Mouse (Mus musculus) heart, adult 2 months (tissue): ENCODE measurements around the gene Trpv3. TPM values are rescaled to one million over a fixed set of nuclear protein-coding genes. Genes with fewer than 3 reads are reported as not detected.

ENCODE experiments used
- DNase-seq, 2 experiments: peaks; one replicate each; pipeline ENCODE4 v3.0.0; 2021
- H3K27ac ChIP-seq: fragments of 200-600 bp; 2 replicates; pipeline ENCODE4 v1.8.1; 2022
- H3K27me3 ChIP-seq: fragments of 200-500 bp; 2 replicates; pipeline ENCODE4 v1.6.1; 2012; ENCODE audit warnings: mild to moderate bottlenecking, low read length, inconsistent platforms, mixed read lengths; ENCODE audit not compliant: control insufficient read depth, insufficient read depth
- H3K36me3 ChIP-seq: fragments of 200-500 bp; 2 replicates; pipeline ENCODE4 v1.6.1; 2012; ENCODE audit warnings: low read length, inconsistent platforms; ENCODE audit not compliant: control insufficient read depth, insufficient read depth
- H3K4me1 ChIP-seq: fragments of 200-500 bp; 2 replicates; pipeline ENCODE4 v1.6.1; 2011; ENCODE audit warnings: low read length; ENCODE audit not compliant: control insufficient read depth, insufficient read depth
- H3K4me3 ChIP-seq: fragments of 200-600 bp; 2 replicates; pipeline ENCODE4 v1.8.1; 2022
- H3K79me2 ChIP-seq: fragments of 200-500 bp; replicated peaks from 2 replicates; pipeline ENCODE4 v1.6.1; 2012; ENCODE audit warnings: mild to moderate bottlenecking, inconsistent platforms, low read length, moderate library complexity, mixed read lengths; ENCODE audit not compliant: control insufficient read depth, insufficient read depth
- H3K9ac ChIP-seq: fragments of 200-500 bp; 2 replicates; pipeline ENCODE4 v1.6.1; 2012; ENCODE audit warnings: low read depth, mild to moderate bottlenecking, control low read depth, inconsistent platforms, low read length, mixed read lengths
- CTCF ChIP-seq: fragments of 200-600 bp; IDR thresholded peaks from 2 replicates; pipeline ENCODE4 v1.8.1; 2022; ENCODE audit warnings: antibody characterized with exemption, mild to moderate bottlenecking, moderate library complexity
- EP300 ChIP-seq: fragments of 200-500 bp; IDR thresholded peaks from 2 replicates; pipeline ENCODE4 v1.6.1; 2011; ENCODE audit warnings: low read depth, low read length, control low read depth; ENCODE audit not compliant: insufficient read depth
- POLR2A ChIP-seq: fragments of 200-500 bp; IDR thresholded peaks from 2 replicates; pipeline ENCODE4 v1.6.1; 2011; ENCODE audit warnings: mild to moderate bottlenecking, low read depth, low read length, control low read depth; ENCODE audit not compliant: insufficient read depth
- WGBS: fragments of 180-500 bp; shearing (Covaris S2); methylation state at CpG from one replicate; pipeline ENCODE4 v1.1.7; 2018; 5-methylcytosine and 5-hydroxymethylcytosine counted together
- intact Hi-C: fragments of 180-260 bp; cut with DNase I; formaldehyde crosslinking; loops from one replicate; pipeline ENCODE4 v1.15.1; 2025
- polyA plus RNA-seq: library from polyadenylated mRNA; depleted of rRNA; stranded (reverse); fragments of >200 nt; gene quantifications from 2 replicates; pipeline ENCODE4 v1.2.3, GENCODE M21; 2012; rRNA removed
- total RNA-seq, 2 experiments: library from RNA; stranded (reverse); gene quantifications; 2 replicates each; pipeline ENCODE4 v1.2.3; 2021

The Trpv3 gene
- total and polyA plus RNA-seq, 3 experiments, result 0.03 to 0.05 (median 0.04) TPM

- DNase-seq, result peak in 1 of 2 experiments; percentile 17
- 52% methylated on average over 12 of the region's 12 CpGs for WGBS
- intact Hi-C loops, result no loop called here
- Histone ChIP-seq H3K27me3 (no peaks in the 10 kb centered on the region), H3K9ac (0 out of 2 replicates have a peak overlapping the region, but pooled peaks have one; percentile 12), H3K79me2 (no peaks in the 10 kb centered on the region), H3K4me1 (peaks cover 1% of the 10 kb centered on the region), H3K27ac (0 out of 2 replicates have a peak overlapping the region, but pooled peaks have one; percentile 24), H3K36me3 (no peaks in the 10 kb centered on the region), H3K4me3 (no peak overlapping the region)
- TF ChIP-seq EP300, result no peak
- no peak for TF ChIP-seq CTCF
- TF ChIP-seq POLR2A, result no peak
These were observed 59.3 kb downstream of the Trpv3 start for GRCm38 (mm10) chr11:73326485-73326886.

- H3K79me2 ChIP-seq, result no peaks in the 10 kb centered on the region
- DNase-seq, result no peak
- no peaks in the 10 kb centered on the region for H3K27me3 ChIP-seq
- 48% methylated on average over 4 of the region's 4 CpGs for WGBS
- no peak overlapping the region for H3K27ac ChIP-seq
- peaks cover 1% of the 10 kb centered on the region for H3K4me1 ChIP-seq
- intact Hi-C loops, result no loop called here
- no peak overlapping the region for H3K4me3 ChIP-seq
- H3K9ac ChIP-seq, result no peak overlapping the region
- no peak for TF ChIP-seq EP300
- H3K36me3 ChIP-seq, result no peaks in the 10 kb centered on the region
These were observed 60.2 kb downstream of the Trpv3 start for GRCm38 (mm10) chr11:73327361-73327760.

GRCm38 (mm10) chr11:73329442-73329841, 62.3 kb downstream of the Trpv3 start, which contains the start of the genes Aspa, Gm49340 and Spata22:
TSS of gene Aspa (minus strand) at chr11:73329596.
TSS of gene Gm49340 (plus strand) at chr11:73329741.
TSS of gene Spata22 (plus strand) at chr11:73329741.
- H3K27me3 ChIP-seq, result no peaks in the 10 kb centered on the region
- H3K79me2 ChIP-seq, result no peaks in the 10 kb centered on the region
- peaks cover 1% of the 10 kb centered on the region for H3K4me1 ChIP-seq
- 77% methylated on average over 27 of the region's 27 CpGs for WGBS
- intact Hi-C loops, result no loop called here
- no peak within 1 kb of the TSS for H3K9ac ChIP-seq
- H3K27ac ChIP-seq, result no peak within 1 kb of the TSS
- no peaks in the 10 kb centered on the region for H3K36me3 ChIP-seq
- DNase-seq, result no peak
- no peak for TF ChIP-seq POLR2A
- TF ChIP-seq CTCF, result no peak
- no peak for TF ChIP-seq EP300
- no peak within 1 kb of the TSS for H3K4me3 ChIP-seq

- no peaks in the 10 kb centered on the region for H3K79me2 ChIP-seq
- H3K27me3 ChIP-seq, result no peaks in the 10 kb centered on the region
- no peaks in the 10 kb centered on the region for H3K36me3 ChIP-seq
- WGBS, result 64% methylated on average over 2 of the region's 2 CpGs
- H3K4me1 ChIP-seq, result no peaks in the 10 kb centered on the region
- DNase-seq, result no peak
- no peak overlapping the region for H3K9ac ChIP-seq
- H3K27ac ChIP-seq, result no peak overlapping the region
- H3K4me3 ChIP-seq, result no peak overlapping the region
- intact Hi-C loops, result no loop called here
- TF ChIP-seq POLR2A, result no peak
- no peak for TF ChIP-seq EP300
- no peak for TF ChIP-seq CTCF
These were observed 66.2 kb downstream of the Trpv3 start for GRCm38 (mm10) chr11:73333357-73333756.

- TF ChIP-seq CTCF (no peak), EP300 (no peak), POLR2A (no peak)
- no peak overlapping the region for H3K9ac ChIP-seq
- 65% methylated on average over 4 of the region's 4 CpGs for WGBS
- H3K4me1 ChIP-seq, result no peaks in the 10 kb centered on the region
- intact Hi-C loops, result no loop called here
- DNase-seq, result no peak
- no peak overlapping the region for H3K27ac ChIP-seq
- no peaks in the 10 kb centered on the region for H3K36me3 ChIP-seq
- no peaks in the 10 kb centered on the region for H3K27me3 ChIP-seq
- no peaks in the 10 kb centered on the region for H3K79me2 ChIP-seq
- no peak overlapping the region for H3K4me3 ChIP-seq
These were observed 69.7 kb downstream of the Trpv3 start for GRCm38 (mm10) chr11:73336919-73337318.

Other genes with a start within 250 kb of the Trpv3 start
- gene Camkk1, start 248.4 kb upstream of the Trpv3 start, total RNA-seq, result 1 to 10 TPM in 1 of 2 experiments, under 1 TPM in 1; 0.63 to 1.2 TPM
- 1.7 and 1.8 TPM in 2 replicates for gene Camkk1, start 248.4 kb upstream of the Trpv3 start, polyA plus RNA-seq
- gene Ncbp3, start 219.6 kb upstream of the Trpv3 start, total RNA-seq, result 1 to 10 TPM; 5.6 to 5.7 TPM
- 2.0 and 4.2 TPM in 2 replicates for gene Ncbp3, start 219.6 kb upstream of the Trpv3 start, polyA plus RNA-seq
- gene Itgae, start 176.8 kb upstream of the Trpv3 start, total RNA-seq, result under 1 TPM; 0.14 to 0.16 TPM
- 0.37 and 0.38 TPM in 2 replicates for gene Itgae, start 176.8 kb upstream of the Trpv3 start, polyA plus RNA-seq
- under 1 TPM; 0.16 TPM for gene Haspin, start 129.1 kb upstream of the Trpv3 start, total RNA-seq
- 0.15 and 0.23 TPM in 2 replicates for gene Haspin, start 129.1 kb upstream of the Trpv3 start, polyA plus RNA-seq
- gene P2rx5, start 107.0 kb upstream of the Trpv3 start, total RNA-seq, result 10 to 100 TPM; 13.1 to 14.6 TPM
- 11.3 and 19.5 TPM in 2 replicates for gene P2rx5, start 107.0 kb upstream of the Trpv3 start, polyA plus RNA-seq
- gene Emc6, start 90.4 kb upstream of the Trpv3 start, total RNA-seq, result 10 to 100 TPM; 80.5 to 98.5 TPM
- gene Emc6, start 90.4 kb upstream of the Trpv3 start, polyA plus RNA-seq, result 50.5 and 54.3 TPM in 2 replicates
- 10 to 100 TPM; 45.0 to 48.5 TPM for gene Tax1bp3, start 90.3 kb upstream of the Trpv3 start, total RNA-seq
- 60.4 and 63.0 TPM in 2 replicates for gene Tax1bp3, start 90.3 kb upstream of the Trpv3 start, polyA plus RNA-seq
- 10 to 100 TPM; 10.7 to 11.8 TPM for gene Ctns, start 68.3 kb upstream of the Trpv3 start, total RNA-seq
- 12.7 and 15.4 TPM in 2 replicates for gene Ctns, start 68.3 kb upstream of the Trpv3 start, polyA plus RNA-seq
- gene Shpk, start 67.9 kb upstream of the Trpv3 start, total RNA-seq, result 1 to 10 TPM in 1 of 2 experiments, under 1 TPM in 1; 0.97 to 1.1 TPM
- gene Shpk, start 67.9 kb upstream of the Trpv3 start, polyA plus RNA-seq, result 2.2 and 2.8 TPM in 2 replicates
- under 1 TPM; 0.08 to 0.11 TPM for gene Trpv1, start 33.1 kb upstream of the Trpv3 start, total RNA-seq
- gene Trpv1, start 33.1 kb upstream of the Trpv3 start, polyA plus RNA-seq, result 0.21 and 0.29 TPM in 2 replicates
- gene Aspa, start 62.2 kb downstream of the Trpv3 start, total RNA-seq, result 1 to 10 TPM; 1.4 to 1.5 TPM
- gene Aspa, start 62.2 kb downstream of the Trpv3 start, polyA plus RNA-seq, result 2.2 and 4.4 TPM in 2 replicates
- not detected for gene Gm49340, start 62.4 kb downstream of the Trpv3 start, total RNA-seq
- gene Gm49340, start 62.4 kb downstream of the Trpv3 start, polyA plus RNA-seq, result 0.06 TPM in 1 of 2 replicates, not detected in the other
- gene Spata22, start 62.4 kb downstream of the Trpv3 start, total RNA-seq, result not detected
- 0.08 and 0.15 TPM in 2 replicates for gene Spata22, start 62.4 kb downstream of the Trpv3 start, polyA plus RNA-seq
- gene Olfr20, start 83.4 kb downstream of the Trpv3 start, total RNA-seq, result not detected
- not detected in 2 replicates for gene Olfr20, start 83.4 kb downstream of the Trpv3 start, polyA plus RNA-seq
- gene Olfr376, start 103.9 kb downstream of the Trpv3 start, total RNA-seq, result not detected
- not detected in 2 replicates for gene Olfr376, start 103.9 kb downstream of the Trpv3 start, polyA plus RNA-seq
- not detected for gene Olfr1, start 132.2 kb downstream of the Trpv3 start, total RNA-seq
- not detected in 2 replicates for gene Olfr1, start 132.2 kb downstream of the Trpv3 start, polyA plus RNA-seq
- not detected for gene Olfr378, start 161.1 kb downstream of the Trpv3 start, total RNA-seq
- not detected in 2 replicates for gene Olfr378, start 161.1 kb downstream of the Trpv3 start, polyA plus RNA-seq
- gene Olfr380, start 190.1 kb downstream of the Trpv3 start, total RNA-seq, result not detected
- gene Olfr380, start 190.1 kb downstream of the Trpv3 start, polyA plus RNA-seq, result not detected in 2 replicates
- gene Olfr381, start 224.2 kb downstream of the Trpv3 start, total RNA-seq, result not detected
- gene Olfr381, start 224.2 kb downstream of the Trpv3 start, polyA plus RNA-seq, result not detected in 2 replicates
- gene Olfr382, start 249.8 kb downstream of the Trpv3 start, total RNA-seq, result not detected
- not detected in 2 replicates for gene Olfr382, start 249.8 kb downstream of the Trpv3 start, polyA plus RNA-seq